Mouse (Mus musculus): ENCODE data around the gene Ttll5.

- TF ChIP-seq POLR2A (IDR thresholded peaks at IDR 0.05; ENCODE audit: borderline replicate concordance, insufficient read depth, low read length) (no peak), CTCF (IDR thresholded peaks at IDR 0.05; ENCODE audit: borderline replicate concordance, insufficient read depth, low read depth, low read length) (no peak)
Observed at GRCm38 (mm10) chr12:86100711-86101110, 276.3 kb downstream of the Ttll5 start.

Data from cerebellum, adult 2 months (tissue).